Mouse (Mus musculus) adrenal gland, postnatal 4 days (tissue): Measurements from ENCODE around the gene Olfr653. TPM values are rescaled to one million over a fixed set of nuclear protein-coding genes. Genes with fewer than 3 reads are reported as not detected.

Source experiments
- DNase-seq, 2 experiments: peaks; one replicate each; pipeline ENCODE4 v3.0.0; 2021 to 2022; ENCODE audit warnings: low spot score in 2 of 2, mixed read lengths in 2 of 2
- long read RNA-seq, 2 experiments: library from polyadenylated mRNA; stranded (forward); transcript quantifications; one replicate each; pipeline ENCODE4 v2.0.0; 2021
- total RNA-seq, 2 experiments: library from RNA; stranded (reverse); gene quantifications; 2 replicates each; pipeline ENCODE4 v1.2.3; 2021

The Olfr653 gene
- total RNA-seq = not detected
- long read RNA-seq, experiment 1 = 0 reads
- long read RNA-seq, experiment 2 = 0 reads

DNA sequence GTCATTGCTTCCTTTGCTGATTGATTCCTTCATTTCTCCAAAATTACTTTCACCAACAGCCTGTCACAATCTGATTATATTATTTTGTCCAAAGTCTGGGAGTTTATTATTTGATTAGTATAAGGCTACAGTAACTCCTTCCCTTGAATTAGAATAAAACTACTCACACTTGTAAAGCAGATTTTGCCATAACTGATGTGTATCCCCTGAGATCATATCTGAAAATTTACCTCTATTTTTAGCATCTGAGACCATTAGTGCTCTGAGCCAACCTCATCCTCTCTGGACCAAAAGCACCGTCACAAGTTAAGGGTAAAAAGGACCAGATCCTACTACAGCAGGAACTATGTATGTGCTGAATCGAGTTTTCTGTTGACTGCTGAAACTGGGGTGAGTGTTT lies at the start of gene Olfr653:
TSS of gene Olfr653 (plus strand) at position 301 of the 400 bp plus-strand sequence.
- no peak for DNase-seq

DNA sequence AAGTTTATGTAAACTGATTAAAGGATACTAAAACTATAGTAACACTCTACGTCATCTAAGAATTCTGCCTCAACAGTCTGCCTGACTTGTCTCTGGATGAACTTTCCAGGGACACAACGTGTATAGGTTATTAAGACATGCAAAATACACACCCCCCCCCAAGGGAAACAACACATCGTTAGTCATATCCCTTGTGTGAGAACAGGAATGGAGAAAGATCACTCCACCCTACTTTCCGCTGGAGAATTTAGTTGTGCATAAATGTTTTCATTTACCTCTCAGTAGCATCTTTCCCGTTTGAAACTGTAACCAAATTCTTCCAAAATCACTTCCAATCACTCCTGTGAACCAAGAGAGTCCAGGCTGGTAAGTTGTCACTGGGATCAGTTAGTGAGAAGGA lies 27.3 kb upstream of the Olfr653 start, which contains the start of gene Olfr651:
TSS of gene Olfr651 (plus strand) at position 301 of the 400 bp plus-strand sequence.
- DNase-seq = no peak

DNA sequence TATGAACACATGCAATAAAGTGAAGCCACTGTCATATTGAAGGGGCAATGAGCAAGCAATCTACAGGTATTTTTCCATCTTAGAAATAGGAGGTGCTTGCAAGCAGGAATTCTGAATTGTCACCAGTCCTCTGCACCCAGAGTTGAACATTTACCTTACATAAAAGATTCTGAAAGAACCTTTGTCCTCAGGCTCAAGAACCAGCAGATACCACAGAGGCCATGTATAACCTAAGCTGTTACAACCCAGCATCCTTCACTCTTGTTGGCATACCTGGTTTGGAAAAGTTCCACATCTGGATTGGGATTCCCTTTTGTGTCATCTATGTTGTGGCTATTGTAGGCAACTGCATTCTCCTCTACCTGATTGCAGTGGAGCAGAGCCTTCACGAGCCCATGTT lies 24.4 kb upstream of the Olfr653 start:
- DNase-seq = no peak

DNA sequence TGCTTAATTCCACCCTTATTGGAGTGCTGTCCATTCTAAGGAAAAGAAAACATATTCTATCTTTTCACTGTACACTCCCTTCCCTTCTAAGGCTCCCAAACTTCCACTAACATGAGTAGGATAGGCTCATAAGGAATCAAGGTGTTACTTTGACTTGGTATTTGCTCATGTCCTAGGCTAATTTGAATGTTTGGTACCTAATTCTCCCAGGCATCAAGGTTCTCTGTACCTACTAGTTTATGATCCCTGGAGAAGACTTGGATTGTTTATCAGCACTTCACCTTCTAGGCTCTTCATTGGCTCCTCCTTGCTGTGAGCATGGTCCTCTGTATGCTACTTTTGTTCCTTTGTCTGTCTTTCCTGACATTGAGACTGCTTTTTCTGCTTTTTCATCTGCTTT lies 16.5 kb upstream of the Olfr653 start, which contains the start of gene Olfr652:
TSS of gene Olfr652 (plus strand) at position 301 of the 400 bp plus-strand sequence.
- DNase-seq = no peak

DNA sequence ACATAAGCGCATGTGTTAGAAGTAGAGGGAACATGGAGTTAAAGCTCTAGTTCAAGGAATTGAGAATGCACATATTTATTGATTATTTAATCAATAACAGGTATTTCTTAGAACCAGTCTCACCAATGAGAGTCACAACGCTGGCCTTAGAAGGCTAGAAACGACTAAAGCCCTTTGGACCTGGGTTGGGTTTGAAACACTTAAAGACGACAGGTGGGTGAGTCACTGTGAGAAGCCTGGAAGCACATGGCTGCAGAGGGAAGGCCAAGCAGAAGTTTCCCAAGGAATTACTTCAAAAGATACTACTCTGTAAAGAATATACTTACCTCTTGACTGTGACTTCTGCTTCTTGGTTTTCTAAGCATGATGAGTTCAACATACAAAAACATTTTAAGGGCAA lies 3.7 kb downstream of the Olfr653 start:
- DNase-seq = no peak

DNA sequence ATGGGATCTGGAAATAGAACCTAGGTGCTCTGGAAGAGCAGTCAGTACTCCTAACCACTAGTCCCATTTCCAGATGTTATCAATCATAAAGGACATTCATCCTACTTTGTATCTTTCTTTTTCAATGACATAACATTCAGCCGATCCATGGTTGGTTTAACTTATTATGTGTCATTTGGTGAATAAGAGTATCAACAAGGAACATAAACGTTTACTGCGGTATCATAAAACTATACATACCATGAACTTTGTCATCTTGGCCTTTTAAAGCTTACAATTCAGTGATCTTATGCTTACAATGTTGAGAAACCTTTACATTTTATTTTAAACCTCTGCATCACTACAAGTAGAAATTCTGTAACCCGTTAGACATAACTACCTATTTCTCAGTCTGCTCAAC lies 4.3 kb downstream of the Olfr653 start:
- no peak for DNase-seq

DNA sequence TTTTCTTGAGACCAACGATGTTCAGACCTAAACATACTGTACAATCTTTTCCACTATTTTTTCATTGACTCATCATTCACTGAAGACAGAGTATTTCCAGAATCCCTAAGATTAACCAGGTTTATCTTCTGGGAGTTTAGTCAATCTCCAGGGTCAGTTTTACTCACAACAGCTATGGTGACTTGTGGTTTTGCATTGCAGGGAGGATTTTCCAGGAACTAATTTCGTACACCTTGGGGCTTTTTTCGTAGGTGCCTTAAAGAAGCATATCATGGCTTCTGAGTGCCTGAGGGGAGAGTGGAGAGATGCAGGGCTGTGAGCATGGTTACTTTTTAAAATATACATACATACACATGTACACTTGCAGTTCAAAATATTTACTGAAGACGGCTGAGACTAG lies 9.6 kb downstream of the Olfr653 start, which contains the start of gene Olfr654:
TSS of gene Olfr654 (plus strand) at position 301 of the 400 bp plus-strand sequence.
- DNase-seq = no peak

DNA sequence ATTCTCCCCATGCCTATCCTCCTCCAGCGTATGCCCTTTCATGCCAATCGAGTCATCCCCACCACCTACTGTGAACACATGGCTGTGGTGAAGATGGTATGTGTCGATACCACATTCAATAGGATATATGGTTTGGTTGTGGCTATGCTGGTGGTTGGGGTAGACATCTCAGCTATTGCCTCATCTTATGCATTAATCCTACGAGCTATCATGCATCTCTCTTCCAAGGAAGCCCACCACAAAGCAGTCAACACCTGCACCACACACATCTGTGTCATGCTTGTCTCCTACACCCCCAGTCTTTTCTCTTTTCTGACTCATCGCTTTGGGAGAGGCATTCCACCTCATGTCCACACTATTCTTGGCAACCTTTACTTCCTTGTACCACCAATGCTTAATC lies 11.2 kb downstream of the Olfr653 start:
- DNase-seq = no peak

DNA sequence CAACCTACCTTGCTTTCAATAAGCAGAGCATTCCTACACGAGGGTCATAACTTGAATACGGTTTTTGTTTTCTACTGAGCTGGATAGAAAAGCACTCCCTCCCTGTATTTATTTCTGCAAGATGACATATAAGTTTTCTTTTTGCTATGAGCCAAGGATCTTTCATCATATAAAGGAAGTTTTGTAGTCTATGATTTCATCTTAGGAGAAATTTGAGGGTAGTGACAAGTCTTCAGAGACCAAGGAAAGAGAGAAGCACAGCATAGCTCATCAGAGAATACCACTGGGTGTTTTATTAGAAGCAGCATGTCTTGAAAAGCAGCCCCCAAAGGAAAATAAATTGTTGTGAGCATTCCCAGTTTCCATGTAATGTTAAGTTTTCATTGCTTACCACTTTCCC lies 24.6 kb downstream of the Olfr653 start, which contains the start of gene Olfr655:
TSS of gene Olfr655 (minus strand) at position 101 of the 400 bp plus-strand sequence.
- DNase-seq = no peak

DNA sequence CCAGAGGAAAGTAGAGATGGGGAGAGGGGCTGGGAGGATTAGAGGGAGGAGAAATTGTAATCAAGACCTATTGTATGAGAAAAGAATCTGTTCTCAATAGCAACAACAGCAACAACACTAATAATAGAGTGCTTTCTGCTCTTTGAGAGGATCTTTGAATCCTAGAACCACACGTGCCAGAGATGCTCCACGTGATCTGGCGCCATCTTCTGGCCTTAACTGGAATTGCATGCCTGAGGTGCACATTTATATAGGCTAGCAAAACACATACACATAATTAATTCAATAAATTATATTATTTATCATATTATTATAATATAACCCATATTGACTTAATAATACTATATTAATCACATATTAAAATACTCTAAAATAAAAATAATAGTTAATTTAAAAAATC lies 26.1 kb downstream of the Olfr653 start:
- no peak for DNase-seq

DNA sequence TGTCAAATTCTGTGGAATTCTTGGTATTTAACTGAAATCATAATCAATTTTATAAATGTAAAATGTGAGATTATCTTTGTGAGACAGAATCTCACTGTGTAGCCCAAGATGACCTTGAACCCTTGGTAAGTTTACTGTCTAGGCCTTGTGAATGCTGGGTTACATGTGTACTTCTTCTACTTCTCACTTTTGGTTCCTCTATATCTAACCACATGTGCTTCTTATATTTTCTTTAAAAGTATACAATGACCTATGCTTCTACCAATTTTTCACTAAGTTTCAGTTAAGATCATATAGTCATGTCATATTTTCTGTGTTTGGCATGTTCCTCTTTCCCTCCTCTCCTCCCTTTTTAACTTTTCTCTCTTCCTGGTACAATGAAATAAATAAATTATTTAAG lies 27.6 kb downstream of the Olfr653 start:
- DNase-seq = no peak

DNA sequence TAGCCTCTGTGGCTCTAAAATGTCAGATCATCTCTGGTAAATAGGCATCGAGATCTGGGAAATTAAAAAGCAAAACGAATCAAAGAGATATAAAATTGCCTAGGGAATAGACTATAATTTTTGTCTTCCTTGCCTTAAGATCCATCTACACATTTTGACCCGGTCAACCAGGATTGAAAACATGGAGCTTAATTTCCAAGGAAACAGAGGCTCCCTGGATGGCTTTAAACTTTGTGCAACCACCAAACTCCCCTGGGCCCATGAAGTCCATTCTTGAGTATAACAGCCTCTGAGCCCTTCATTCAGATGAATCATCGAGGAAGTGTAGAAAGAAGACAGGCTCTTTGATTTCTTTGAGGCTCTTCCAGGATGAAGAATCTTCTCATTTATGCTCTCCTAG lies 36.5 kb downstream of the Olfr653 start, which contains the start of gene Olfr656:
TSS of gene Olfr656 (plus strand) at position 301 of the 400 bp plus-strand sequence.
- no peak for DNase-seq

DNA sequence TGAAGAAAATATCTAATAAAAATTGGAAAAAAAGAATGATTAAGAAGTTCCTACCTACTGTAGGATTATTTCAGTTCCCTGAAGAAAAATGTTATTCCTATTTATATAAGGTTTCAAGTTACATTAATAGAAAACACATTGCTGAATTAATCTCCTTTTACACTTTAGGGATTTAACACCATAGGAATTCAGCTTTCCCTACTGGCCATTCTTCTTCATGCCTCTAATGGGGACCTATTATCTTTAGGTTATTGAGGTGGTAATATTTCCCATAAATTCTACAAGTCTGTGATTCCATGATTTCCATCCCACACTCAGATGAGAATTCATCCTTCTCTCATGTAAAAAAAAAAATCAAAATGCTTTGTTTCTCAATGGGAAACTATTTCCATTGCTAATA lies 47.4 kb downstream of the Olfr653 start, which contains the start of gene Olfr657:
TSS of gene Olfr657 (plus strand) at position 301 of the 400 bp plus-strand sequence.
- DNase-seq = no peak

Other genes starting within 250 kb of the Olfr653 start
- gene Trim34b, start 247.8 kb upstream of the Olfr653 start, total RNA-seq = 1 to 10 TPM; 1.0 to 1.2 TPM
- gene Trim12c, start 224.0 kb upstream of the Olfr653 start, total RNA-seq = 10 to 100 TPM; 15.6 to 15.9 TPM
- gene Trim30b, start 207.4 kb upstream of the Olfr653 start, total RNA-seq = not detected
- under 1 TPM; 0.22 to 0.28 TPM for gene Trim30c, start 176.5 kb upstream of the Olfr653 start, total RNA-seq
- gene Trim30a, start 112.1 kb upstream of the Olfr653 start, total RNA-seq = 1 to 10 TPM; 4.9 to 6.5 TPM
- 1 to 10 TPM; 7.8 to 9.7 TPM for gene Trim30d, start 69.5 kb upstream of the Olfr653 start, total RNA-seq
- not detected for gene Olfr651, start 27.2 kb upstream of the Olfr653 start, total RNA-seq
- gene Olfr652, start 16.4 kb upstream of the Olfr653 start, total RNA-seq = not detected
- not detected for gene Olfr654, start 9.7 kb downstream of the Olfr653 start, total RNA-seq
- not detected for gene Olfr655, start 24.5 kb downstream of the Olfr653 start, total RNA-seq
- gene Olfr656, start 36.6 kb downstream of the Olfr653 start, total RNA-seq = not detected
- gene Olfr657, start 47.5 kb downstream of the Olfr653 start, total RNA-seq = not detected
- not detected for gene Olfr658, start 70.0 kb downstream of the Olfr653 start, total RNA-seq
- not detected for gene Olfr659, start 89.4 kb downstream of the Olfr653 start, total RNA-seq
- not detected for gene Olfr661, start 109.2 kb downstream of the Olfr653 start, total RNA-seq
- gene Usp17le, start 200.2 kb downstream of the Olfr653 start, total RNA-seq = not detected